Comparison of ENCODE assay signal across 8 mouse cellular contexts in the genomic region with DNA sequence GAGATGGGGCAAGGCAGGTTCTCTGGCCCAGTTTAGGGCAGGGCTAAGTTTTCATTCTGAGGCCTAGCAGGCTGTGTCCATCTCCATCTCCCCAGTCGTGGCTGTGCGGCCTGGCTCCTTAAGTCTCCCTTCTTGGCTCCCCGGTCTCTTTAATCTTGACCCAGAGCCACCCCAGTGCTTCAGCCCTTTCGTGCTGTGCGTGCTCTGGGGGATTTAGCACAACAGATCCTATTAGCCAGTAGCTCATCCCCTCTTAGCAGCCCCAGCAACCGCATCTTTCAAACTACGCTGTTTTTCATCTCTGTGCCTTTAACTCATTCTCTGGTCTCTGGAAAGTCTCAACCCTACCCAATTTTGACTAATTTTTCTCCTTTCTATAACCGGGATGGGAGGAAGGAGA. TPM values are rescaled to one million over a fixed set of nuclear protein-coding genes. Genes with fewer than 3 reads are reported as not detected.
DNase-seq lines count a peak whose midpoint lies in the region; ATAC-seq lines count a peak whose summit lies in the region.

A gene (minus strand): TSS at position 184 of the 400 bp plus-strand sequence.

- H3K27me3 ChIP-seq in heart, embryonic 13.5 days (replicated peaks) = no peaks in the 10 kb centered on the region
- H3K27me3 ChIP-seq in limb, embryonic 10.5 days (ENCODE audit: low read depth, poor library complexity, severe bottlenecking) = no peaks in the 10 kb centered on the region

- no peak for DNase-seq in heart, postnatal 4 days
- DNase-seq in urinary bladder, adult 2 months (ENCODE audit: low spot score) = no peak
- DNase-seq in urinary bladder, postnatal 25 days (ENCODE audit: low spot score) = no peak
- no peak for DNase-seq in limb, embryonic 10.5 days (ENCODE audit: low spot score)
- no peak for DNase-seq in Muller cell, postnatal 12 days (ENCODE audit: inconsistent ontology term)
- DNase-seq in urinary bladder, adult 18-20 months (ENCODE audit: low spot score in 2 of 2) = no peak
- no peak for DNase-seq in cerebellum, postnatal 36 days

- H3K36me3 ChIP-seq in heart, embryonic 13.5 days = no peaks in the 10 kb centered on the region
- no peaks in the 10 kb centered on the region for H3K36me3 ChIP-seq in limb, embryonic 10.5 days

- peaks cover 27% of the 10 kb centered on the region for H3K4me1 ChIP-seq in heart, embryonic 13.5 days
- peaks cover 20% of the 10 kb centered on the region for H3K4me1 ChIP-seq in limb, embryonic 10.5 days

- H3K4me2 ChIP-seq in heart, embryonic 13.5 days = peak within 1 kb of the TSS; percentile 61

- H3K27ac ChIP-seq in heart, embryonic 13.5 days (replicated peaks) = peak within 1 kb of the TSS; percentile 28; the same call in 1 of the 2 replicates
- 0 out of 2 replicates have a peak within 1 kb of the TSS, but pooled peaks have one; percentile 42 for H3K27ac ChIP-seq in limb, embryonic 10.5 days

- H3K9me3 ChIP-seq in heart, embryonic 13.5 days = no peaks in the 10 kb centered on the region
- H3K9me3 ChIP-seq in limb, embryonic 10.5 days (replicated peaks) = no peaks in the 10 kb centered on the region

- H3K9ac ChIP-seq in heart, embryonic 13.5 days = peak within 1 kb of the TSS; percentile 61; the same call in 1 of the 2 replicates

- no peak for ATAC-seq in heart, embryonic 13.5 days (ENCODE audit: extremely low read depth, insufficient number of reproducible peaks, low FRiP score, low TSS enrichment)

- 68% methylated on average over 8 of the region's 8 CpGs for WGBS in heart, embryonic 13.5 days
- 79% methylated on average over 8 of the region's 8 CpGs for WGBS in limb, embryonic 10.5 days

- H3K4me3 ChIP-seq in heart, embryonic 13.5 days = peak within 1 kb of the TSS; percentile 22; the same call in 1 of the 2 replicates
- no peak within 1 kb of the TSS for H3K4me3 ChIP-seq in limb, embryonic 10.5 days

RNA-seq across cellular contexts. Expression of the gene that starts here (rescaled TPM):
- 1.8 and 2.4 TPM in 2 replicates for polyA plus RNA-seq in heart, embryonic 13.5 days (2015; fragmentation: Nextera tagmentation; extraction: Ambion mirVana)
- total RNA-seq in heart, postnatal 4 days (2021) = 1 to 10 TPM in 1 of 2 experiments, under 1 TPM in 1; 0.65 to 1.5 TPM
- polyA plus RNA-seq in urinary bladder, adult 2 months (2012; rRNA removed) = 28.5 and 28.8 TPM in 2 replicates
- 0.83 and 1.5 TPM in 2 replicates for polyA plus RNA-seq in limb, embryonic 10.5 days (2016; fragmentation: Nextera tagmentation; extraction: Ambion mirVana)
